Mouse (Mus musculus) liver, postnatal 0 days (tissue): ENCODE measurements at regions not wholly inside any gene's neighbourhood (a gene's known extent, or its start where the extent isn't known, plus 50 kb on each side); places are given as distances from the start of the nearest gene placed in this dataset.

ENCODE experiments used
- CTCF ChIP-seq: sonication (generic); IDR thresholded peaks from 2 replicates; pipeline ENCODE4 v1.5.1; 2016; ENCODE audit warnings: antibody characterized with exemption, low read depth
- EP300 ChIP-seq: IDR thresholded peaks from 2 replicates; pipeline ENCODE4 v1.6.1; 2016; ENCODE audit warnings: antibody characterized with exemption, low read depth, mild to moderate bottlenecking

GRCm38 (mm10) chr17:45808374-45808773, 74.7 kb upstream of the 1600014C23Rik start:
- TF ChIP-seq CTCF: no peak
- TF ChIP-seq EP300: no peak
